Mouse (Mus musculus): ENCODE data around the gene Cutc. TPM values are rescaled to one million over a fixed set of nuclear protein-coding genes. Genes with fewer than 3 reads are reported as not detected.

Cutc gene
- polyA plus RNA-seq (2015; fragmentation: Nextera tagmentation; extraction: Ambion mirVana): 8.9 and 11.4 TPM in 2 replicates

DNA sequence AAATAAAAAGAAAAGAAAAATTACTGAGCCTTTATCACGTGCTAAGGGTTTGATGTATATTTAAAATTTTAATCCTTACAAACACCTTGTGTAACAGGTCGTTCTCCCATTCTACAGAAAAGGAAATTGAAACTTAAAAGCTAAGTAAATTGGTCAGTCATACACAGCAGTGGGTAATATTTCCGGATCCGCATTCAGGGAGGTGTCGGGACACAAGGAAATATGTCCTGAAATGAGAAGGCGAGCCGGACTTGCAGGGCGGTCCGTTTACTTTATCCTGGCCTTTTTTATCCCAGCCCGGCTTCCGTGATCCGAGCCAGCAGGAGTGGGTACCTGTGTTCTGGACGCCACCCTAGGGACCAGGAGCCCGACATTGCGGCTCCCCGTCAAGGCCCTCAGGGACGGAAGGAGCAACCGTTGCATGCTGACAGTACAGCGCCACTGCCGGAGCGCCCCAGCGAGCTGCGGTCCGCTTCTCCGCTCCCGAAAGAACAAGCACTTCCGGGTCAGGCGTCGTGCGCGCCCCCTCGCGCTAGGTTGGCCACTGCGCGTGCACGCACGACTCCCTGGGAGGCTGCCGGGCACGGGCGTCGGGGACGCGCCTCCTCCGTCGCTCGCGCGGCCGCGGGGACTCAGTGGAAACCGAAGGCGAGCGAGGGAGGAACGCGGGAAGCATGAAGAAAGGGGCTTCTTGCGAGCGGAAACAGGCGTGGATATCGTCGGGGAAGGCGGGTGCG is at the start of gene Cutc, which contains the start of gene Cox15:
Cutc (plus strand) TSS at position 508 of the 737 bp plus-strand sequence.
Cox15 (minus strand) TSS at position 512 of the 737 bp plus-strand sequence.
- under 1% methylated on average over 62 of the region's 62 CpGs for WGBS (ENCODE audit: insufficient replicate concordance)
- Histone ChIP-seq H3K4me2 (peak within 1 kb of the TSS; percentile 83), H3K27me3 (no peaks in the 10 kb centered on the region), H3K9me3 (replicated peaks) (no peaks in the 10 kb centered on the region), H3K36me3 (replicated peaks) (peaks cover 27% of the 10 kb centered on the region), H3K4me3 (replicated peaks) (peak within 1 kb of the TSS; percentile 90), H3K4me1 (replicated peaks) (peaks cover 20% of the 10 kb centered on the region), H3K27ac (replicated peaks) (peak within 1 kb of the TSS; percentile 96), H3K9ac (peak within 1 kb of the TSS; percentile 84)
- peak; percentile 92 for ATAC-seq (ENCODE audit: insufficient read depth)

- H3K27ac ChIP-seq (replicated peaks): no peak overlapping the region
- no peak overlapping the region for H3K9ac ChIP-seq
- H3K4me3 ChIP-seq (replicated peaks): no peak overlapping the region
- no peaks in the 10 kb centered on the region for H3K9me3 ChIP-seq (replicated peaks)
- H3K27me3 ChIP-seq: no peaks in the 10 kb centered on the region
- no peak for ATAC-seq (ENCODE audit: insufficient read depth)
- H3K4me2 ChIP-seq: no peak overlapping the region
- H3K4me1 ChIP-seq (replicated peaks): no peaks in the 10 kb centered on the region
- WGBS (ENCODE audit: insufficient replicate concordance): 71% methylated on average over 11 of the region's 11 CpGs
- peaks cover 26% of the 10 kb centered on the region for H3K36me3 ChIP-seq (replicated peaks)
These were observed 48.6 kb upstream of the Cutc start for GRCm38 (mm10) chr19:43704211-43704610.

DNA sequence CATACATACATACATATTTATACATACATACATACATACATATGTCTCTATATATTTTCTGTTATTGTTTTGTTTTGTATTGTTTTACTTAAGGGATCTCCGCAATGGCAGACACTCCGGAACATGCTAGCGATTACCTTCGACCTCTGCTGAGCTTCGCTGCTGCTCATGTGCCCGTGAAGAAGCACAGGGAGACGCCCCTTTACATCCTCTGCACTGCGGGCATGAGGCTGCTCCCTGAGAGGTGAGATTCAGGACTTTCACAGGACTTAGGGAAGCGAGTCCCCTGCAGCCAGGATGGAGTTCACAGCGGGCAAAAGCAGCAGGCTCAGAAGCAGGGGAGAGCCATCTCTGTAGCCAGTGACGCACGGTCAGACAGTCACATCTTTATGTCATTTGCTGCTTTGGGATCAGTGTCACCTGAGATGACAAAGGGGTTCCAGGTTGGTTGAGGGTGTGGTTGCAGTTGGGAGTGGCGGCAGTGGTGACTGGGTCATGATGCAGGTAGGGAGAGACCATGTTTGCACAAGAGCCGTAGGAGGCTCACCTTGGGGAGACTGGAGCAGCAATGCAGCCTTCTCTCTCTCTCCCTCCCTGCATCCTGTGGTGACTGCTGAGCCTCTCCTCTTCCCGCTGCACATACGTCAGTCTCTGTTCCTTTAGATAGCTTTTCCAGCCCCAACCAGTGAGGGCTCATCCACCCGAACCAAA is 47.9 kb upstream of the Cutc start:
- 79% methylated on average over 17 of the region's 17 CpGs for WGBS (ENCODE audit: insufficient replicate concordance)
- Histone ChIP-seq H3K9me3 (replicated peaks) (no peaks in the 10 kb centered on the region), H3K27ac (replicated peaks) (no peak overlapping the region), H3K4me3 (replicated peaks) (no peak overlapping the region), H3K4me2 (no peak overlapping the region), H3K36me3 (replicated peaks) (peaks cover 26% of the 10 kb centered on the region), H3K9ac (no peak overlapping the region), H3K4me1 (replicated peaks) (no peaks in the 10 kb centered on the region), H3K27me3 (no peaks in the 10 kb centered on the region)
- ATAC-seq (ENCODE audit: insufficient read depth): no peak

- peaks cover 15% of the 10 kb centered on the region for H3K4me1 ChIP-seq (replicated peaks)
- H3K36me3 ChIP-seq (replicated peaks): peaks cover 24% of the 10 kb centered on the region
- ATAC-seq (ENCODE audit: insufficient read depth): no peak
- 84% methylated on average over 7 of the region's 7 CpGs for WGBS (ENCODE audit: insufficient replicate concordance)
- no peaks in the 10 kb centered on the region for H3K9me3 ChIP-seq (replicated peaks)
- no peak overlapping the region for H3K27ac ChIP-seq (replicated peaks)
- no peak overlapping the region for H3K9ac ChIP-seq
- H3K4me3 ChIP-seq (replicated peaks): no peak overlapping the region
- H3K4me2 ChIP-seq: no peak overlapping the region
- H3K27me3 ChIP-seq: no peaks in the 10 kb centered on the region
These were observed 44.6 kb upstream of the Cutc start for GRCm38 (mm10) chr19:43708206-43708605.

GRCm38 (mm10) chr19:43709317-43709716 is 43.5 kb upstream of the Cutc start:
- ATAC-seq (ENCODE audit: insufficient read depth): no peak
- Histone ChIP-seq H3K4me2 (no peak overlapping the region), H3K9me3 (replicated peaks) (no peaks in the 10 kb centered on the region), H3K4me1 (replicated peaks) (peaks cover 15% of the 10 kb centered on the region), H3K4me3 (replicated peaks) (no peak overlapping the region), H3K9ac (no peak overlapping the region), H3K27ac (replicated peaks) (no peak overlapping the region), H3K27me3 (no peaks in the 10 kb centered on the region), H3K36me3 (replicated peaks) (peaks cover 24% of the 10 kb centered on the region)
- 82% methylated on average over 8 of the region's 8 CpGs for WGBS (ENCODE audit: insufficient replicate concordance)

DNA sequence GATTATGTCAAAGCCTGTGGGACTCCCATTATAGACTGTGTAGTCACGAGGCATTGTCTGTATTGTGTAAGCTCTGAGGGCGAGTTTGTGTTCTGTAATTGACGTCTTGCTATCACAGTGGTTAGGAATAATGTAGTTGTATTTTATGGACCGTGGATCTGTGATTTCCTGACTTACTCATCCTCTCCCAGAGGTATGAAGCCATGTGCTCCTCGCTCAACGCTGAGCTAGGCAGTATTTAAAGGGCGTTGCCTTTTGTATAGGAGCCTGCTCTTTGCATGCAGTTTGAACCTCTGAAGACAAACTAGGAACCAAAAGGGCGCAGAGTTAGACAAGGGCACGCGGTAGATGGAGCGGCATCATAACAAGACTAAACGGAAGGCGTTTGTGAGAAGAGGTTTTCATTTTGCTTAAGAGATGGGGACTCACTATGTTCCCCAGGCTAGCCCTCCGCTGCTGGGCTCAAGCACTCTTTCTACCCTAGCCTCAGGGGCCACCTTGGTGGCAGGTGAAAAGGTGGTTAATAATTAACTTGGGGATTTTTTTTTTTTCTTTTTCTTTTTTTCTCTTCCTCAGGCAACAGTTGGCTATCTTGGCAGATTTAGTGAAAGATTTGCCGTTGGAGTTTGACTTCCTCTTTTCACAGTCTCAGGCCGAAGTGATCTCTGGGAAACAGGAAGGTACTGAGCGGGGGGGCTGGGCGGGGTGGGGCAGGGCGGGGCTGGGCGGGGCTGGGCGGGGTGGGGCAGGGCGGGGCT is 41.5 kb upstream of the Cutc start:
- H3K4me1 ChIP-seq (replicated peaks): peaks cover 15% of the 10 kb centered on the region
- no peaks in the 10 kb centered on the region for H3K9me3 ChIP-seq (replicated peaks)
- ATAC-seq (ENCODE audit: insufficient read depth): no peak
- no peaks in the 10 kb centered on the region for H3K27me3 ChIP-seq
- peak overlapping the region; percentile 46 for H3K4me2 ChIP-seq
- peak overlapping the region; percentile 61 for H3K27ac ChIP-seq (replicated peaks)
- WGBS (ENCODE audit: insufficient replicate concordance): 23% methylated on average over 22 of the region's 22 CpGs
- no peak overlapping the region for H3K4me3 ChIP-seq (replicated peaks)
- no peak overlapping the region for H3K9ac ChIP-seq
- peaks cover 14% of the 10 kb centered on the region; the same call in 1 of the 2 replicates for H3K36me3 ChIP-seq (replicated peaks)

DNA sequence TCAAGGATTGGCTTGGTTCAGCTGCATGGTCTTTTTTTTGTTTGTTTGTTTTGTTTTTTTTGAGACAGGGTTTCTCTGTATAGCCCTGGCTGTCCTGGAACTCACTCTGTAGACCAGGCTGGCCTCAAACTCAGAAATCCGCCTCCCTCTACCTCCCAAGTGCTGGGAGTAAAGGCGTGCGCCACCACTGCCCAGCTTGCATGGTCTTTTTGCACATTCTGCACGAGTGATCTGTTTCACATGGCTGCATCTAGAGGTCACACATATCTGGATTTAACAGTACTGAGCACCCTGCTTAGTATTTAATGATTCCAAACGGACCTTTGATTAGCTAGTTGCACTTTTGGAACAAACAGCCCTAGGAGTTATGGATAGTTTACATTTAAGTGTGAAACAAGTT is 40.8 kb upstream of the Cutc start:
- H3K27ac ChIP-seq (replicated peaks): no peak overlapping the region

DNA sequence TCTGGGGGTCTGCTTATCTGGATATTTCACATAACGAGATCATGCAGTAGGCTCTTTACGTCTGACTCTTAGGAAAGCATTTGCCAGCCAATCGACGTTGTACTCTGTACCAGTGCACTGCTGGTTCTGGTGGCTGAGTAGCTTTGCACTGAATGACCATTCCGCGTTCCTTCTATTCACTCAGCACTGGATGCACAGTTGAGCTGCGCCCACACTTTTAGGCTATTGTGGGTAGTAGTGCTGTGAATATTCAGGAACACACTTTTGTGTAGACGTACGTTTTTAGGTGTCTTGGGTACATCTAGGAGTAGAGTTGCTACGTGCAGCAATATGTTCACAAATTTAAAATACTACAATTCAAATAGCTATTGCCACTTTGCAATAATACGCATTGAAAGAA is 32.7 kb upstream of the Cutc start:
- H3K4me1 ChIP-seq (replicated peaks): peaks cover 6% of the 10 kb centered on the region; the same call in 1 of the 2 replicates
- H3K9me3 ChIP-seq (replicated peaks): no peaks in the 10 kb centered on the region
- peaks cover 15% of the 10 kb centered on the region; the same call in 1 of the 2 replicates for H3K36me3 ChIP-seq (replicated peaks)
- H3K4me2 ChIP-seq: no peak overlapping the region
- H3K9ac ChIP-seq: no peak overlapping the region
- no peak overlapping the region for H3K27ac ChIP-seq (replicated peaks)
- no peaks in the 10 kb centered on the region for H3K27me3 ChIP-seq
- no peak for ATAC-seq (ENCODE audit: insufficient read depth)
- no peak overlapping the region for H3K4me3 ChIP-seq (replicated peaks)
- 78% methylated on average over 11 of the region's 11 CpGs for WGBS (ENCODE audit: insufficient replicate concordance)

More for the DNA sequence above, 40.8 kb upstream of the Cutc start:
- Histone ChIP-seq H3K4me2 (peak overlapping the region; percentile 46; the same call in 1 of the 2 replicates), H3K4me1 (replicated peaks) (peaks cover 15% of the 10 kb centered on the region), H3K4me3 (replicated peaks) (no peak overlapping the region), H3K9ac (no peak overlapping the region), H3K36me3 (replicated peaks) (peaks cover 12% of the 10 kb centered on the region; the same call in 1 of the 2 replicates), H3K27me3 (no peaks in the 10 kb centered on the region), H3K9me3 (replicated peaks) (no peaks in the 10 kb centered on the region)
- 67% methylated on average over 5 of the region's 5 CpGs for WGBS (ENCODE audit: insufficient replicate concordance)
- ATAC-seq (ENCODE audit: insufficient read depth): no peak; the same call in 1 of the 2 replicates

- ATAC-seq (ENCODE audit: insufficient read depth): no peak
- Histone ChIP-seq H3K4me2 (no peak overlapping the region), H3K4me1 (replicated peaks) (peaks cover 13% of the 10 kb centered on the region; the same call in 1 of the 2 replicates), H3K36me3 (replicated peaks) (peaks cover 22% of the 10 kb centered on the region; the same call in 1 of the 2 replicates), H3K9me3 (replicated peaks) (no peaks in the 10 kb centered on the region), H3K27ac (replicated peaks) (no peak overlapping the region), H3K4me3 (replicated peaks) (no peak overlapping the region), H3K9ac (no peak overlapping the region), H3K27me3 (no peaks in the 10 kb centered on the region)
- WGBS (ENCODE audit: insufficient replicate concordance): 79% methylated on average over 8 of the region's 8 CpGs
These were observed 29.9 kb upstream of the Cutc start for GRCm38 (mm10) chr19:43722891-43723290.

- Histone ChIP-seq H3K4me3 (replicated peaks) (no peak overlapping the region), H3K36me3 (replicated peaks) (peaks cover 22% of the 10 kb centered on the region; the same call in 1 of the 2 replicates), H3K27ac (replicated peaks) (no peak overlapping the region), H3K9ac (no peak overlapping the region), H3K9me3 (replicated peaks) (no peaks in the 10 kb centered on the region), H3K4me2 (no peak overlapping the region), H3K4me1 (replicated peaks) (peaks cover 13% of the 10 kb centered on the region; the same call in 1 of the 2 replicates), H3K27me3 (no peaks in the 10 kb centered on the region)
- 64% methylated on average over 10 of the region's 10 CpGs for WGBS (ENCODE audit: insufficient replicate concordance)
- no peak for ATAC-seq (ENCODE audit: insufficient read depth)
These were observed 29.3 kb upstream of the Cutc start for GRCm38 (mm10) chr19:43723501-43723900.

Measured in liver, embryonic 15.5 days (tissue).